Mouse (Mus musculus) forebrain, embryonic 16.5 days (tissue): ENCODE data around the gene Naa25. TPM values are rescaled to one million over a fixed set of nuclear protein-coding genes. Genes with fewer than 3 reads are reported as not detected.

ENCODE experiments used
- ATAC-seq: fragments of 200-750 bp; cut with Nextera tagmentation; 2 replicates; pipeline ENCODE4 v1.8.0; 2017; ENCODE audit warnings: mild to moderate bottlenecking, moderate library complexity
- H3K27ac ChIP-seq: fragments of 300-500 bp; sonication (generic); 2 replicates; pipeline ENCODE4 v1.5.1; 2014; ENCODE audit warnings: low read length, control low read depth
- H3K27me3 ChIP-seq: fragments of 300-500 bp; sonication (generic); replicated peaks from 2 replicates; pipeline ENCODE4 v1.6.1; 2014; ENCODE audit warnings: low read length; ENCODE audit not compliant: control insufficient read depth, insufficient read depth
- H3K36me3 ChIP-seq: fragments of 300-500 bp; sonication (generic); 2 replicates; pipeline ENCODE4 v1.6.1; 2014; ENCODE audit not compliant: control insufficient read depth, insufficient read depth
- H3K4me1 ChIP-seq: fragments of 300-500 bp; sonication (generic); replicated peaks from 2 replicates; pipeline ENCODE4 v1.6.1; 2014; ENCODE audit warnings: low read length; ENCODE audit not compliant: control insufficient read depth, insufficient read depth
- H3K4me2 ChIP-seq: fragments of 300-500 bp; sonication (generic); 2 replicates; pipeline ENCODE4 v1.6.1; 2014; ENCODE audit warnings: mild to moderate bottlenecking, low read length, control low read depth
- H3K4me3 ChIP-seq: fragments of 300-500 bp; sonication (generic); replicated peaks from 2 replicates; pipeline ENCODE4 v1.5.1; 2014; ENCODE audit warnings: mild to moderate bottlenecking, low read length, control low read depth
- H3K9ac ChIP-seq: fragments of 300-500 bp; sonication (generic); replicated peaks from 2 replicates; pipeline ENCODE4 v1.6.1; 2014; ENCODE audit warnings: low read depth, low read length, control low read depth
- H3K9me3 ChIP-seq: fragments of 300-500 bp; sonication (generic); 2 replicates; pipeline ENCODE4 v1.6.1; 2016; ENCODE audit warnings: low read length; ENCODE audit not compliant: control insufficient read depth
- WGBS: fragments of 180-500 bp; shearing (Covaris S2); extraction: QIAGEN DNeasy Blood & Tissue Kit; methylation state at CpG from one replicate; pipeline ENCODE4 v1.1.7; 2014; 5-methylcytosine and 5-hydroxymethylcytosine counted together
- polyA plus RNA-seq: library from polyadenylated mRNA; unstranded; fragments of >200 nt; fragmentation: Nextera tagmentation; extraction: Ambion mirVana; gene quantifications from 2 replicates; pipeline ENCODE4 v1.2.1, GENCODE M21; 2015

Naa25 gene
- polyA plus RNA-seq, 1 experiment from 2014 or later: 61.7 TPM

- WGBS: 91% methylated on average over 8 of the region's 8 CpGs
- ATAC-seq: no peak
- no peak overlapping the region for H3K27ac ChIP-seq
- H3K9me3 ChIP-seq: no peaks in the 10 kb centered on the region
- H3K4me1 ChIP-seq: no peaks in the 10 kb centered on the region
- H3K9ac ChIP-seq: no peak overlapping the region
- no peak overlapping the region for H3K4me2 ChIP-seq
- no peak overlapping the region for H3K4me3 ChIP-seq
- H3K36me3 ChIP-seq: peaks cover 12% of the 10 kb centered on the region; the same call in 1 of the 2 replicates
- no peaks in the 10 kb centered on the region for H3K27me3 ChIP-seq
Measured at GRCm38 (mm10) chr5:121407856-121408255, 10.1 kb downstream of the Naa25 start.

- no peak overlapping the region for H3K27ac ChIP-seq
- no peak overlapping the region for H3K4me2 ChIP-seq
- peaks cover 23% of the 10 kb centered on the region for H3K36me3 ChIP-seq
- no peak overlapping the region for H3K9ac ChIP-seq
- H3K27me3 ChIP-seq: no peaks in the 10 kb centered on the region
- no peak overlapping the region for H3K4me3 ChIP-seq
- no peaks in the 10 kb centered on the region for H3K4me1 ChIP-seq
- H3K9me3 ChIP-seq: no peaks in the 10 kb centered on the region
- 90% methylated on average over 4 of the region's 4 CpGs for WGBS
- ATAC-seq: no peak
Measured at GRCm38 (mm10) chr5:121410975-121411374, 13.2 kb downstream of the Naa25 start.

- H3K4me3 ChIP-seq: no peak overlapping the region
- H3K4me2 ChIP-seq: no peak overlapping the region
- no peaks in the 10 kb centered on the region for H3K4me1 ChIP-seq
- H3K27me3 ChIP-seq: no peaks in the 10 kb centered on the region
- no peaks in the 10 kb centered on the region for H3K9me3 ChIP-seq
- H3K27ac ChIP-seq: no peak overlapping the region
- no peak overlapping the region for H3K9ac ChIP-seq
- peaks cover 49% of the 10 kb centered on the region for H3K36me3 ChIP-seq
- WGBS: 94% methylated on average over 9 of the region's 9 CpGs
- ATAC-seq: no peak
Measured at GRCm38 (mm10) chr5:121420721-121421120, 23.0 kb downstream of the Naa25 start.

- no peak overlapping the region for H3K4me3 ChIP-seq
- H3K27ac ChIP-seq: no peak overlapping the region
- no peak for ATAC-seq
- H3K9ac ChIP-seq: no peak overlapping the region
- no peaks in the 10 kb centered on the region for H3K27me3 ChIP-seq
- peaks cover 50% of the 10 kb centered on the region for H3K36me3 ChIP-seq
- H3K4me1 ChIP-seq: no peaks in the 10 kb centered on the region
- 92% methylated on average over 6 of the region's 6 CpGs for WGBS
- H3K4me2 ChIP-seq: no peak overlapping the region
- H3K9me3 ChIP-seq: no peaks in the 10 kb centered on the region
Measured at GRCm38 (mm10) chr5:121422787-121423186, 25.1 kb downstream of the Naa25 start.

GRCm38 (mm10) chr5:121423297-121423696, 25.6 kb downstream of the Naa25 start:
- H3K27ac ChIP-seq: no peak overlapping the region
- ATAC-seq: no peak
- whole genome bisulfite sequencing: 87% methylated on average over 10 of the region's 10 CpGs
- no peaks in the 10 kb centered on the region for H3K27me3 ChIP-seq
- H3K4me1 ChIP-seq: no peaks in the 10 kb centered on the region
- H3K9me3 ChIP-seq: no peaks in the 10 kb centered on the region
- H3K9ac ChIP-seq: no peak overlapping the region
- no peak overlapping the region for H3K4me2 ChIP-seq
- H3K4me3 ChIP-seq: no peak overlapping the region
- peaks cover 50% of the 10 kb centered on the region for H3K36me3 ChIP-seq

- Histone ChIP-seq H3K36me3 (peaks cover 59% of the 10 kb centered on the region), H3K27me3 (no peaks in the 10 kb centered on the region), H3K4me2 (no peak overlapping the region), H3K4me3 (no peak overlapping the region), H3K9me3 (no peaks in the 10 kb centered on the region), H3K9ac (no peak overlapping the region), H3K4me1 (no peaks in the 10 kb centered on the region), H3K27ac (no peak overlapping the region)
- 94% methylated on average over 3 of the region's 3 CpGs for WGBS
- no peak for ATAC-seq
Measured at GRCm38 (mm10) chr5:121428954-121429353, 31.2 kb downstream of the Naa25 start.

GRCm38 (mm10) chr5:121438131-121438530, 40.4 kb downstream of the Naa25 start:
- ATAC-seq: no peak
- Histone ChIP-seq H3K36me3 (peaks cover 31% of the 10 kb centered on the region), H3K27ac (no peak overlapping the region), H3K9ac (no peak overlapping the region), H3K4me3 (no peak overlapping the region), H3K4me2 (no peak overlapping the region), H3K9me3 (no peaks in the 10 kb centered on the region), H3K27me3 (no peaks in the 10 kb centered on the region), H3K4me1 (no peaks in the 10 kb centered on the region)
- WGBS: 84% methylated on average over 5 of the region's 5 CpGs

GRCm38 (mm10) chr5:121438756-121439155, 41.0 kb downstream of the Naa25 start:
- H3K36me3 ChIP-seq: peaks cover 33% of the 10 kb centered on the region
- ATAC-seq: no peak
- no peak overlapping the region for H3K27ac ChIP-seq
- H3K4me1 ChIP-seq: no peaks in the 10 kb centered on the region
- 92% methylated on average over 11 of the region's 11 CpGs for WGBS
- H3K9ac ChIP-seq: no peak overlapping the region
- H3K9me3 ChIP-seq: no peaks in the 10 kb centered on the region
- no peaks in the 10 kb centered on the region for H3K27me3 ChIP-seq
- no peak overlapping the region for H3K4me3 ChIP-seq
- H3K4me2 ChIP-seq: no peak overlapping the region

- no peak overlapping the region for H3K27ac ChIP-seq
- no peak overlapping the region for H3K9ac ChIP-seq
- no peaks in the 10 kb centered on the region for H3K9me3 ChIP-seq
- 93% methylated on average over 3 of the region's 3 CpGs for WGBS
- H3K4me1 ChIP-seq: no peaks in the 10 kb centered on the region
- H3K27me3 ChIP-seq: no peaks in the 10 kb centered on the region
- ATAC-seq: no peak
- H3K4me2 ChIP-seq: no peak overlapping the region
- peaks cover 47% of the 10 kb centered on the region for H3K36me3 ChIP-seq
- no peak overlapping the region for H3K4me3 ChIP-seq
Measured at GRCm38 (mm10) chr5:121443548-121443947, 45.8 kb downstream of the Naa25 start.

- peaks cover 49% of the 10 kb centered on the region for H3K36me3 ChIP-seq
Measured at GRCm38 (mm10) chr5:121444870-121445269, 47.1 kb downstream of the Naa25 start.

More at GRCm38 (mm10) chr5:121444870-121445269, 47.1 kb downstream of the Naa25 start:
- Histone ChIP-seq H3K4me2 (no peak overlapping the region), H3K4me3 (no peak overlapping the region), H3K9me3 (no peaks in the 10 kb centered on the region), H3K27ac (no peak overlapping the region), H3K9ac (no peak overlapping the region), H3K4me1 (peaks cover 5% of the 10 kb centered on the region; the same call in 1 of the 2 replicates), H3K27me3 (no peaks in the 10 kb centered on the region)
- 93% methylated on average over 5 of the region's 5 CpGs for WGBS
- ATAC-seq: no peak
